Mouse (Mus musculus) neural tube, embryonic 14.5 days (tissue): ENCODE measurements around the gene Inha. TPM values are rescaled to one million over a fixed set of nuclear protein-coding genes. Genes with fewer than 3 reads are reported as not detected.

ENCODE experiments used
- ATAC-seq: fragments of 200-750 bp; cut with Nextera tagmentation; 2 replicates; pipeline ENCODE4 v1.8.0; 2017; ENCODE audit warnings: low read depth, mild to moderate bottlenecking, moderate TSS enrichment, moderate library complexity
- H3K27ac ChIP-seq: fragments of 300-500 bp; sonication (generic); 2 replicates; pipeline ENCODE4 v1.5.1; 2014; ENCODE audit warnings: low read depth, mild to moderate bottlenecking, control low read depth, low read length, moderate library complexity, mixed read lengths
- H3K27me3 ChIP-seq: fragments of 300-500 bp; sonication (generic); 2 replicates; pipeline ENCODE4 v1.6.1; 2014; ENCODE audit warnings: low read length; ENCODE audit not compliant: control insufficient read depth, insufficient read depth
- H3K36me3 ChIP-seq: fragments of 300-500 bp; sonication (generic); 2 replicates; pipeline ENCODE4 v1.6.1; 2014; ENCODE audit warnings: low read length, mixed read lengths; ENCODE audit not compliant: control insufficient read depth, insufficient read depth
- H3K4me1 ChIP-seq: fragments of 300-500 bp; sonication (generic); 2 replicates; pipeline ENCODE4 v1.6.1; 2014; ENCODE audit warnings: low read length; ENCODE audit not compliant: control insufficient read depth, insufficient read depth
- H3K4me2 ChIP-seq: fragments of 300-500 bp; sonication (generic); 2 replicates; pipeline ENCODE4 v1.6.1; 2014; ENCODE audit warnings: mild to moderate bottlenecking, low read depth, low read length, control low read depth
- H3K4me3 ChIP-seq: fragments of 300-500 bp; sonication (generic); 2 replicates; pipeline ENCODE4 v1.5.1; 2014; ENCODE audit warnings: low read depth, low read length, control low read depth, mixed read lengths
- H3K9ac ChIP-seq: fragments of 300-500 bp; sonication (generic); replicated peaks from 2 replicates; pipeline ENCODE4 v1.6.1; 2014; ENCODE audit warnings: low read depth, mild to moderate bottlenecking, control low read depth, low read length, mixed read lengths
- H3K9me3 ChIP-seq: fragments of 300-500 bp; sonication (generic); 2 replicates; pipeline ENCODE4 v1.6.1; 2016; ENCODE audit warnings: low read length; ENCODE audit not compliant: control insufficient read depth
- WGBS: fragments of 180-500 bp; shearing (Covaris S2); extraction: QIAGEN DNeasy Blood & Tissue Kit; methylation state at CpG from one replicate; pipeline ENCODE4 v1.1.7; 2014; 5-methylcytosine and 5-hydroxymethylcytosine counted together
- polyA plus RNA-seq: library from polyadenylated mRNA; unstranded; fragments of >200 nt; fragmentation: Nextera tagmentation; extraction: Ambion mirVana; gene quantifications from 2 replicates; pipeline ENCODE4 v1.2.1, GENCODE M21; 2014

The Inha gene
- polyA plus RNA-seq, 1 experiment from 2014 or later, result 12.3 TPM

DNA sequence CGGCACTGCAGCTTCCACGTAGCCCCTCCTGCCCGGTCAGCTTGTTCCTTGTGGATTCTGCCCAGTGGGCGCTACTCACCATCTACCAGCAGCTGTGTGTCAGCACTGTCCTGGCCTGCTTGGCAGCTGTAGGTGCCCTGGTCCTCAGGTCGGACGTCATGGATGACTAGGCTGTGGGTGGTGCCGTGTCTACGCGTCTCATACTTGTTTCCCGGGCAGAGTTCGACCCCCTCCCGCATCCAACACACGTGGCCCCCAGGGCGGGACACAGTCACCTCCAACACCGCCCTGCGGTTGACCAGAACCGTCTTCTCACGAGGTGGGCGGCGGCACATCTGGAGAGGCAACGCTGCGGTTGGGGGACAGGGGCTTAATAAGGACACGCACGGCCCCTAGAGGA lies 20.3 kb upstream of the Inha start:
- Histone ChIP-seq H3K4me3 (no peak overlapping the region), H3K4me1 (peaks cover 4% of the 10 kb centered on the region; the same call in 1 of the 2 replicates), H3K27ac (no peak overlapping the region), H3K36me3 (peaks cover 21% of the 10 kb centered on the region), H3K9ac (no peak overlapping the region), H3K27me3 (peaks cover 29% of the 10 kb centered on the region), H3K4me2 (no peak overlapping the region), H3K9me3 (no peaks in the 10 kb centered on the region)
- WGBS, result 6% methylated on average over 24 of the region's 24 CpGs
- no peak for ATAC-seq

DNA sequence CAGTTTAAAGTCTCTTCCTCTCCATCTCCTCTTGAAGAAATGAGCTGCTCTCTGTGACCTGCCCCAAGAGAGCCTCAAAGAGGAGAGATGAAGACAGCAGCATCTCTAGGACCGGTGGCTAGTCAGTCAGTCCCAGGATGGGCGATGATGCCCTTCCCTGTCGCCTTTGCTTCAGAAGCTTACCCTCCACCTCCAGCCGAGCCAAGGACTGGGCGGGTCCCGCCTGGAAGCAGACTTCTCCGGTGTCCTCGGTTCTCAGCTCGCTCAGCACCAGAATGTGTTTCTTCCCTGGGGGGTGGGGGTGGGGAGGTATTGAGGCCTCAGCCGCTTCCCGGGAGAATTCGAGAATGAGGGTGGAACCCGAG lies 19.9 kb upstream of the Inha start:
- Histone ChIP-seq H3K4me2 (peak overlapping the region; percentile 83), H3K4me1 (peaks cover 4% of the 10 kb centered on the region; the same call in 1 of the 2 replicates), H3K9me3 (no peaks in the 10 kb centered on the region), H3K9ac (no peak overlapping the region), H3K27ac (no peak overlapping the region), H3K4me3 (peak overlapping the region; percentile 41), H3K36me3 (peaks cover 21% of the 10 kb centered on the region), H3K27me3 (peaks cover 29% of the 10 kb centered on the region)
- ATAC-seq, result peak; percentile 9; the same call in 1 of the 2 replicates
- WGBS, result 1% methylated on average over 13 of the region's 13 CpGs

DNA sequence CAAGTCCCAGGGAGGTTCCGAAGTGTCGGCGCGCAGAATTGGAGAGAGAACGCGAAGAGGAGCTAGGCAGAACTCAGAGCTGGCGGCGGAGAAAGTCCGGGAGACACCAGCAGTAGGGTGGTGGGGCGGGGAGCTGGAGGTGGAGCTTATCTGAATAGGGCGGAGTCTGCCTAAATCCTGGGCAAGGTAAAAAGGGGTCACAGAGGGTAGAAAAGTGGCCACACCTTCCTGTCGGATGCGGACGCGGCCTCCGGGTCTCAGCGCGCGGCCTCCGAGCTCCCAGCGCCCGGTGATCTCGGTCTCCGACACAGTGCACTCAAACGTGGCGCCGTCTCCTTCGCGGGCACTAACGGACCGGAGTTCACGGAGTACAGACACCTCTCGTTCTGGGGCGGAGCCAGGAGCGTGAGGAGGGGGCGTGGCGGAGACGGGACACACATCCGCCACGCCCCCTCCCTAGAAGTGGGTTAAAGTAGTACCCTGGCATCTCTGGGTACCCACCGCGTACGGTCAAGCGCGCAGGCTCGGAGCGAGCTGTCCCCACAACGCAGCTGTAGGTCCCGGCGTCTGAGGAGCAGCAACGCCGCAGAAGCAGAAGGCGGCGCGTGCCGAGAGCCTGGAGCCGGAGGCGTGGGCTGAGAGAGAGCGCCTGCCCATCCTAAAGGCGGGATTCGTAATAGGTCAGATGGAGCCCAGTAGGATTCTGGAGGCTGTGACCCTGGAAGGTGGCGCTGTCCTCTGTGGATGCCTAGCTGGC lies 19.3 kb upstream of the Inha start:
- H3K4me2 ChIP-seq, result peak overlapping the region; percentile 83
- peak overlapping the region; percentile 26; the same call in 1 of the 2 replicates for H3K9ac ChIP-seq
- no peaks in the 10 kb centered on the region for H3K9me3 ChIP-seq
- H3K27ac ChIP-seq, result no peak overlapping the region
- peaks cover 4% of the 10 kb centered on the region; the same call in 1 of the 2 replicates for H3K4me1 ChIP-seq
- H3K4me3 ChIP-seq, result peak overlapping the region; percentile 41
- H3K27me3 ChIP-seq, result peaks cover 29% of the 10 kb centered on the region
- WGBS, result under 1% methylated on average over 62 of the region's 62 CpGs
- peak; percentile 72 for ATAC-seq
- peaks cover 19% of the 10 kb centered on the region for H3K36me3 ChIP-seq

DNA sequence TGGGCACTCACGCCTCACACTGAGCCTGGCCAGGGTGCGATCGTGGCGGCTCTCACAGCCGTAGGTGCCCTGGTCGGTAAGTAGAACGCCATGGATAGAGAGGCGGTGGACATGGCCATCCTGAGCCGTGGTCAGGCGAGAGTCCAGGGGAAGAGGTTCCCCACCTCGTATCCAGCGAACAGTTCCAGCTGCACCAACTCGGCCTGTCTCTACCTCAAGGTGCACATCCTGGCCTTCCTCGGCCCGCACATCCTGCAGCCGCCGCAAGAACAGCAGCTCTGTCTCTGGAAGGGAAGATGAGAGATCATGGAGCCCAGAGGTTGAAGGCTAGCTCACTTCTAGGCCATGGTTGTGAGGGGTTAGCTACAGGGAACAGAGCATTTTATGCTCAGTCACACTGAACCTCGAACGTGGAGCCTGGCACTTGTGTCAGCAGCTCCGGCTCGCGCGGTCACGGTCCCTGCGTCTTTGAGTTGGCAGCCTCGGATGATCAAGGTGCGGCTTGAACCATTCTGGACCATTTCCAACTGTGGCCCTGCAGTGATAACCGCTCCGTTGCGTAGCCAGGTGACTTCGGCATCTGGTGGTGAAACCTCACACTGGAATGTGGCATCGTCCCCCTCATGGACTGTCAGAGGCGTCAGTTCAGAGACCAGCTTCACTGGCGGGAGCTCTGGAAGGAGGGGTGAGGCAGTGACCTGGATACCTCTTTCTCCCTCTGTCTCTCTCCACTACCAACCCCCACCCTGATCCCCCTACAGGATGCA lies 15.9 kb upstream of the Inha start:
- H3K9ac ChIP-seq, result no peak overlapping the region
- WGBS, result 87% methylated on average over 34 of the region's 34 CpGs
- no peaks in the 10 kb centered on the region for H3K9me3 ChIP-seq
- H3K4me2 ChIP-seq, result no peak overlapping the region
- no peak overlapping the region for H3K27ac ChIP-seq
- peaks cover 4% of the 10 kb centered on the region; the same call in 1 of the 2 replicates for H3K36me3 ChIP-seq
- H3K27me3 ChIP-seq, result peaks cover 12% of the 10 kb centered on the region; the same call in 1 of the 2 replicates
- peaks cover 4% of the 10 kb centered on the region; the same call in 1 of the 2 replicates for H3K4me1 ChIP-seq
- no peak overlapping the region for H3K4me3 ChIP-seq
- ATAC-seq, result no peak

DNA sequence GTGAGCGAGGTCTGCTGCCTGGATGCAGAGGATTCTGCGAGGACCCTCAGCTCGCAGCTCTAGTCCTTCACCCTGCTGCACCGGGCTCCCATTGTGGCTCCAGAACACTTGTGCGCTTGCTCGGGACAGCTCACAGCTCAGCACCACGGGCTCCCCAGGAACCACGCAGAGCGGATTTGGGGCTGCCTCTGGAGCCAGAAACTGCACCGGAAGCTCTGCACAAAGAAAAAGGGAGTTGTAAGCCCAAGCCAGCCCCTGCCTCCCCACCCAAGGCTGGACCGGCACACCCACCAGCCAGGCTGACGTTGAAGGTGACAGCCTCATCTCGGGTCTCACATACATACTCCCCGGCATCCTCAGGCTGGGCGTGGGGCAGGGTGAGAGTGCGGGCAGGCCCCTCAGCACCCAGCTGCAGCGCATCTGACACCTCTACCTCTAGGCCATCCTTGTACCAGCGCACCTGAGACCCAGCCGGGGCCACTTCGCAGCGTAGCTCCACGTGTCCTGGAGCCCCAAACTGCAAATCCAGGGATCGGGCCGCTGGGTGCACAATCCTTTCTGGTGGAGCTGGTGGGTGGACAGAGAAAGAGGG lies 14.2 kb upstream of the Inha start:
- Histone ChIP-seq H3K27me3 (0 out of 2 replicates have a peak, but pooled peaks cover 8% of the 10 kb centered on the region), H3K9ac (no peak overlapping the region), H3K4me2 (no peak overlapping the region), H3K4me3 (no peak overlapping the region), H3K27ac (no peak overlapping the region), H3K4me1 (peaks cover 4% of the 10 kb centered on the region; the same call in 1 of the 2 replicates), H3K36me3 (peaks cover 9% of the 10 kb centered on the region), H3K9me3 (no peaks in the 10 kb centered on the region)
- ATAC-seq, result no peak
- WGBS, result 48% methylated on average over 24 of the region's 24 CpGs

DNA sequence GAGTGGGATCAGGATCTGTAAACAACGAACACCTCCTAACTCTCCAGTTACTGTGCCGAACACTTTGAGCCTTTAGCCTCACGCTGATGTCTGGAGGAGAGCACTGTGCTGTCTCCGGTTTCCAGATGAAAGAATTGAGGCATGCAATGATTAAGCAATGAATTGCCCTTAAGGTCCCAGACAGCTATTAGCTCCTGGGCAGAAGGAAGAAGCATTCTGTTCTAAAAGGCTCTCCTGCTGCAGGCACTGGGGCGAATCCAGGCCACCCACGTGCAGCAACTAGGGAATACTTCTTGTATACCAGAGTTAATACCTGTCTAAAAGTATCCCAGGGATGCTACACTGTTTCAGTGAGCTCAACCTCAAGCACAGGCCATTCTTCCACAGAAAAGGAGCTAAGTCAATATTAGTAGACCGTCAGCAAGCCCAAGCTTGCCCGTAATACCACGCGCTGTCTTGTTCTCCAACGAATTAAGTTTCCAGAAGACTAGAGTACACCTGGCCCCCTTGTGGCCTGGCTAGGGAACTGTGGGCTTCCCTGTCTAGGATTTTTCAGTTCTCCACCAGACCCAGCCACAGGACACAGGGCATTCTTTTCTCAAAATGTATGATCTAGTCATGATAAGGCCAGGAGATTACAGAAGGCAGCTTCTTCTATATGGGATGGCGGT lies 11.9 kb upstream of the Inha start:
- Histone ChIP-seq H3K36me3 (peaks cover 13% of the 10 kb centered on the region), H3K27me3 (no peaks in the 10 kb centered on the region), H3K4me3 (no peak overlapping the region), H3K27ac (no peak overlapping the region), H3K4me2 (no peak overlapping the region), H3K4me1 (no peaks in the 10 kb centered on the region), H3K9me3 (no peaks in the 10 kb centered on the region), H3K9ac (no peak overlapping the region)
- 27% methylated on average over 12 of the region's 12 CpGs for WGBS
- peak; percentile 35; the same call in 1 of the 2 replicates for ATAC-seq

DNA sequence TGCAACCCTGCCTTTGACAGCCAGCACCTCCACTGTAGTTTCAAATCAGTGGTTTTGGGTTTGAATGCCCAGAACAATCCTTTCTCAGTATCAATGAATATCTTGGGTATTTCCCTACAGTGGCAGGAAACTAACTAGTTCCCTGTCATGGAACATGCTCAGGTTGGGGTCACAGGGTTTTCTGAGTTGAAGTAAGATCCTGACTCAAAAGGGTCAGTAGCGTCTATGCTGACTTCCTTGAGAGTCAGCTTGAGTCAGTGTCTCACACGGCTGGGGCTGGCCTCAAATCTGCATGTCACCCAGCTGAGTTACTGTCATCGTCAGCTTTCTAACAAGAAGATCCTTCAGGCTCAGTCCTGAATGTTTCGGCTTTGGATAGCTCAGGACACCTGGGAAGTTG lies 8.0 kb upstream of the Inha start:
- Histone ChIP-seq H3K27me3 (no peaks in the 10 kb centered on the region), H3K4me3 (no peak overlapping the region), H3K27ac (no peak overlapping the region), H3K4me2 (no peak overlapping the region), H3K9ac (no peak overlapping the region), H3K4me1 (no peaks in the 10 kb centered on the region), H3K36me3 (peaks cover 24% of the 10 kb centered on the region; the same call in 1 of the 2 replicates), H3K9me3 (no peaks in the 10 kb centered on the region)
- no peak for ATAC-seq
- WGBS, result 85% methylated on average over 4 of the region's 4 CpGs

DNA sequence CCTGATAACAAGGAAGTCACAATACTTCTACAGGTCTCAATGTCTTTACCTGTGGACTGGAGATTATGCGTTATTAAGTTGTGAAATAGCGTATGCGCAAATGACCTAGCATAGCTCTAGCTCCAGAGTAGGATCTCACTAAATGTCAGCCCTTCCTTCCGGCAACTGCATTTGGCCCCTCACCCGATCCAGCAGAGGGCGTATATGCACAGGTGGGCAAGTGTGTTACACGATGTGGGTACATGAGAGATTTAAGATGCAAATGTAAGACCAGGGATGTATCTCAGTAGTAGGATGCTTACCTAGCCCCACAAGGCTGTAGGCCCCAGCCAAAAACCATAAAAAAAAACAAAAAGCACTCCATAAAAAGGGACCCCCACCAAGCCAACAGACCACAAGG lies 7.4 kb upstream of the Inha start:
- Histone ChIP-seq H3K4me1 (no peaks in the 10 kb centered on the region), H3K4me3 (no peak overlapping the region), H3K36me3 (peaks cover 24% of the 10 kb centered on the region; the same call in 1 of the 2 replicates), H3K4me2 (no peak overlapping the region), H3K9ac (no peak overlapping the region), H3K27me3 (no peaks in the 10 kb centered on the region), H3K9me3 (no peaks in the 10 kb centered on the region), H3K27ac (no peak overlapping the region)
- 88% methylated on average over 7 of the region's 7 CpGs for WGBS
- ATAC-seq, result no peak
